Mouse (Mus musculus) left cerebral cortex, postnatal 10 days (tissue): ENCODE results near the gene Cd274. TPM values are rescaled to one million over a fixed set of nuclear protein-coding genes. Genes with fewer than 3 reads are reported as not detected.

Experiments
- DNase-seq, 2 experiments: peaks; one replicate each; pipeline ENCODE4 v3.0.0; 2021 to 2022; ENCODE audit warnings: low spot score in 2 of 2, mixed read lengths in 1 of 2; ENCODE audit errors: extremely low spot score in 1 of 2
- intact Hi-C: fragments of 180-260 bp; cut with DNase I; formaldehyde crosslinking; loops from one replicate; pipeline ENCODE4 v1.15.1; 2025
- total RNA-seq, 2 experiments: library from RNA; stranded (reverse); gene quantifications; 2 replicates each; pipeline ENCODE4 v1.2.3; 2021

Gene Cd274
- total RNA-seq: under 1 TPM; 0.51 to 0.99 TPM

- peak in 1 of 2 experiments; percentile 84 for DNase-seq
- intact Hi-C loops: no loop called here
Observed at GRCm38 (mm10) chr19:29366969-29367622, at the start of gene Cd274, which contains the start of gene Plgrkt. Gene Cd274, plus strand, starts transcription at chr19:29367455. Gene Plgrkt, minus strand, starts transcription at chr19:29367390.

- intact Hi-C loops: no loop called here
- no peak for DNase-seq
Observed at GRCm38 (mm10) chr19:29323416-29324049, 43.7 kb upstream of the Cd274 start.

- peak in 1 of 2 experiments; percentile 65 for DNase-seq
- intact Hi-C loops: no loop called here
Observed at GRCm38 (mm10) chr19:29325053-29325851, 42.0 kb upstream of the Cd274 start, which contains the start of gene Insl6. Gene Insl6, minus strand, starts transcription at chr19:29325356.

GRCm38 (mm10) chr19:29325852-29326180, 41.4 kb upstream of the Cd274 start:
- intact Hi-C loops: no loop called here
- DNase-seq: no peak

GRCm38 (mm10) chr19:29326396-29326795, 40.9 kb upstream of the Cd274 start:
- intact Hi-C loops: no loop called here
- DNase-seq: no peak

- DNase-seq: no peak
- intact Hi-C loops: no loop called here
Observed at GRCm38 (mm10) chr19:29326822-29327552, 40.3 kb upstream of the Cd274 start.

GRCm38 (mm10) chr19:29334068-29334745, 33.0 kb upstream of the Cd274 start, which contains the start of gene Rln1:
Gene Rln1, minus strand, starts transcription at chr19:29334670.
- DNase-seq: peak in 1 of 2 experiments; percentile 70
- intact Hi-C loops: no loop called here

- no peak for DNase-seq
- intact Hi-C loops: no loop called here
Observed at GRCm38 (mm10) chr19:29336624-29337023, 30.6 kb upstream of the Cd274 start.

- no peak for DNase-seq
- intact Hi-C loops: no loop called here
Observed at GRCm38 (mm10) chr19:29341029-29341428, 26.2 kb upstream of the Cd274 start.

GRCm38 (mm10) chr19:29342281-29342680, 25.0 kb upstream of the Cd274 start:
- DNase-seq: no peak
- intact Hi-C loops: no loop called here

- DNase-seq: no peak
- intact Hi-C loops: no loop called here
Observed at GRCm38 (mm10) chr19:29344868-29345267, 22.4 kb upstream of the Cd274 start.

GRCm38 (mm10) chr19:29345636-29346035, 21.6 kb upstream of the Cd274 start:
- intact Hi-C loops: no loop called here
- DNase-seq: no peak

- intact Hi-C loops: loop anchor here (5.0 to 10.0 kb wide), 3 partner anchors 39 to 356 kb away; partner anchors contain the start of genes Cdc37l1 and Jak2
- DNase-seq: no peak
Observed at GRCm38 (mm10) chr19:29350991-29351390, 16.3 kb upstream of the Cd274 start.

GRCm38 (mm10) chr19:29354895-29355877, 12.1 kb upstream of the Cd274 start:
- intact Hi-C loops: loop anchor here (5.0 to 10.0 kb wide), 5 partner anchors 43 to 578 kb away; partner anchors contain the start of genes Cdc37l1 and Jak2

GRCm38 (mm10) chr19:29356281-29356680, 11.0 kb upstream of the Cd274 start:
- intact Hi-C loops: loop anchor here (2.0 to 10.0 kb wide), 5 partner anchors 101 to 579 kb away; partner anchors contain the start of genes Cdc37l1 and Jak2
- no peak for DNase-seq

More at GRCm38 (mm10) chr19:29354895-29355877, 12.1 kb upstream of the Cd274 start:
- DNase-seq: peak; percentile 80 to 91

GRCm38 (mm10) chr19:29360251-29360650, 7.0 kb upstream of the Cd274 start:
- intact Hi-C loops: no loop called here
- no peak for DNase-seq
